Mouse (Mus musculus) liver, embryonic 13.5 days (tissue): ENCODE data around the gene Maneal. TPM values are rescaled to one million over a fixed set of nuclear protein-coding genes. Genes with fewer than 3 reads are reported as not detected.

Source experiments
- ATAC-seq: fragments of 200-750 bp; cut with Nextera tagmentation; 2 replicates; pipeline ENCODE4 v1.8.0; 2017; ENCODE audit warnings: low read depth, mild to moderate bottlenecking, moderate number of reproducible peaks, moderate library complexity
- DNase-seq: peaks from one replicate; pipeline ENCODE4 v3.0.0; 2022
- H3K27ac ChIP-seq: fragments of 300-500 bp; sonication (generic); 2 replicates; pipeline ENCODE4 v1.5.1; 2015; ENCODE audit warnings: moderate library complexity, mild to moderate bottlenecking, inconsistent platforms
- H3K27me3 ChIP-seq: fragments of 300-500 bp; sonication (generic); 2 replicates; pipeline ENCODE4 v1.6.1; 2015; ENCODE audit warnings: mild to moderate bottlenecking, inconsistent platforms
- H3K36me3 ChIP-seq: fragments of 300-500 bp; sonication (generic); 2 replicates; pipeline ENCODE4 v1.6.1; 2015; ENCODE audit warnings: mild to moderate bottlenecking, inconsistent platforms
- H3K4me1 ChIP-seq: fragments of 300-500 bp; sonication (generic); replicated peaks from 2 replicates; pipeline ENCODE4 v1.6.1; 2015; ENCODE audit warnings: inconsistent platforms
- H3K4me2 ChIP-seq: fragments of 300-500 bp; sonication (generic); 2 replicates; pipeline ENCODE4 v1.6.1; 2015; ENCODE audit warnings: inconsistent platforms, mild to moderate bottlenecking, moderate library complexity
- H3K4me3 ChIP-seq: fragments of 300-500 bp; sonication (generic); replicated peaks from 2 replicates; pipeline ENCODE4 v1.5.1; 2015; ENCODE audit warnings: mild to moderate bottlenecking, inconsistent platforms
- H3K9ac ChIP-seq: fragments of 300-500 bp; sonication (generic); 2 replicates; pipeline ENCODE4 v1.6.1; 2015; ENCODE audit warnings: mild to moderate bottlenecking, inconsistent platforms
- H3K9me3 ChIP-seq: fragments of 300-500 bp; sonication (generic); replicated peaks from 2 replicates; pipeline ENCODE4 v1.6.1; 2016; ENCODE audit warnings: inconsistent platforms
- WGBS: fragments of 180-500 bp; shearing (Covaris S2); methylation state at CpG from one replicate; pipeline ENCODE4 v1.1.7; 2015; ENCODE audit not compliant: insufficient replicate concordance; 5-methylcytosine and 5-hydroxymethylcytosine counted together
- polyA plus RNA-seq: library from polyadenylated mRNA; unstranded; fragments of >200 nt; fragmentation: Nextera tagmentation; extraction: Ambion mirVana; gene quantifications from 2 replicates; pipeline ENCODE4 v1.2.1, GENCODE M21; 2015

Maneal gene
- polyA plus RNA-seq, 1 experiment from 2014 or later: 0.05 TPM

GRCm38 (mm10) chr4:124847573-124847972 is 14.4 kb downstream of the Maneal start:
- ATAC-seq (no peak), DNase-seq (peak; percentile 80)
- no peak overlapping the region for H3K27ac ChIP-seq
- WGBS: 8% methylated on average over 8 of the region's 8 CpGs
- H3K4me1 ChIP-seq: peaks cover 38% of the 10 kb centered on the region
- no peak overlapping the region for H3K4me3 ChIP-seq
- no peak overlapping the region for H3K9ac ChIP-seq
- no peaks in the 10 kb centered on the region for H3K27me3 ChIP-seq
- no peak overlapping the region for H3K4me2 ChIP-seq
- H3K9me3 ChIP-seq: no peaks in the 10 kb centered on the region
- H3K36me3 ChIP-seq: peaks cover 38% of the 10 kb centered on the region

DNA sequence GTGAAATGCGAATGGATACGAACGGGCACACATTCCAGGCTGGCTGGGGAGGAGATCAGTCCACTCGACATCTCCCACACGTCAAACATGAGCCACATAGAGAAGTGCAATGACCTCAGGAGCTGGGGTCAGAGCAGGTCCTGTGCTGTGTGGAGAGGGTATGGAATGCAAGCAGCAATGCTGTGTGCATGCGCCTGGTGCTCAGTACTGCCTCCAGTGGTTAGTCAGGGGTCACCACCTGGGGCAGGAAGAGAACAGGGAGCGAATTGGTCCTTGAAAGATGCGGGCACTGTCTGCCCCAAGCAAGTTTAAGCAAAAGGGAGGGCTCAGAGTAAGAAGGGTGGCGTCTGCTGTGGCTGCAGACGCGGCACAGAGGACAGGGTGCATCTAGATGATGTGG is 18.5 kb downstream of the Maneal start:
- Histone ChIP-seq H3K36me3 (peaks cover 71% of the 10 kb centered on the region), H3K4me2 (no peak overlapping the region), H3K4me3 (no peak overlapping the region), H3K27ac (no peak overlapping the region), H3K9ac (no peak overlapping the region), H3K4me1 (peaks cover 12% of the 10 kb centered on the region), H3K27me3 (no peaks in the 10 kb centered on the region), H3K9me3 (no peaks in the 10 kb centered on the region)
- DNase-seq (peak; percentile 29), ATAC-seq (peak; percentile 60; the same call in 1 of the 2 replicates)
- 72% methylated on average over 11 of the region's 11 CpGs for WGBS

GRCm38 (mm10) chr4:124840998-124841397 is 21.0 kb downstream of the Maneal start:
- 85% methylated on average over 1 of the region's 1 CpGs for WGBS
- Histone ChIP-seq H3K27me3 (no peaks in the 10 kb centered on the region), H3K4me3 (no peak overlapping the region), H3K4me2 (no peak overlapping the region), H3K36me3 (peaks cover 94% of the 10 kb centered on the region), H3K4me1 (no peaks in the 10 kb centered on the region), H3K9ac (no peak overlapping the region), H3K27ac (no peak overlapping the region), H3K9me3 (no peaks in the 10 kb centered on the region)
- no peak for DNase-seq
- no peak for ATAC-seq

DNA sequence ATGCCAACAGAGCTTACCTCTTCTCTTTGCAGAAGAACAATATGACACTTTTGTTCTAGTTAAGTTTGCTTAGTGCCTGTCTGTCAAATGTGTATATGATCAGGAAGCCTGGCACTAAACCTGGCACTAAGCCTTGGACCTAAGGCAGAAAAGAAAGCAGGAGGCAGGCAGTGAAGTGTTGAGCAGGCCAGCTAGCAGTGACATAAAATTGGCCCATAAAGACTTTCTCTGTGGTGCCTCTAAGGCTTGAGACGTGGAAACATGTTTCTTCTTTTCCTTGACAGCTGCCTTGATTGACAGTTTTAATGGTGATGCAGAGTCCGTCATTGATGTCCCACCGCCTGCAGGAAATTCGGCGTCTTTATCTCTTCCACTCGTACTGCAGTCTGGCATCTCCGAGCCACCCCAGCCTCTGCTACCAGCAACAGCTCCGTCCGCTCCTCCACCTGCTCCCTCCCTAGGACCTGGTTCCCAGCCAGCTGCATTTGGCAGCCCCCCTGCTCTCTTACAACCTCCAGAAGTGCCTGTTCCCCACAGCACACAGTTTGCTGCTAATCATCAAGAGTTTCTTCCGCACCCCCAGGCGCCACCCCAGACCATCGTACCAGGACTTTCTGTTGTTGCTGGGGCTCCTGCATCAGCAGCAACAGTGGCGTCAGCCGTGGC is 23.8 kb downstream of the Maneal start:
- Histone ChIP-seq H3K36me3 (peaks cover 94% of the 10 kb centered on the region), H3K4me3 (no peak overlapping the region), H3K27me3 (no peaks in the 10 kb centered on the region), H3K9me3 (no peaks in the 10 kb centered on the region), H3K4me1 (no peaks in the 10 kb centered on the region), H3K9ac (no peak overlapping the region), H3K27ac (no peak overlapping the region), H3K4me2 (no peak overlapping the region)
- DNase-seq: no peak
- WGBS: 76% methylated on average over 14 of the region's 14 CpGs
- ATAC-seq: no peak

- no peak overlapping the region for H3K27ac ChIP-seq
These were observed 29.2 kb downstream of the Maneal start for GRCm38 (mm10) chr4:124832796-124833195.

DNA sequence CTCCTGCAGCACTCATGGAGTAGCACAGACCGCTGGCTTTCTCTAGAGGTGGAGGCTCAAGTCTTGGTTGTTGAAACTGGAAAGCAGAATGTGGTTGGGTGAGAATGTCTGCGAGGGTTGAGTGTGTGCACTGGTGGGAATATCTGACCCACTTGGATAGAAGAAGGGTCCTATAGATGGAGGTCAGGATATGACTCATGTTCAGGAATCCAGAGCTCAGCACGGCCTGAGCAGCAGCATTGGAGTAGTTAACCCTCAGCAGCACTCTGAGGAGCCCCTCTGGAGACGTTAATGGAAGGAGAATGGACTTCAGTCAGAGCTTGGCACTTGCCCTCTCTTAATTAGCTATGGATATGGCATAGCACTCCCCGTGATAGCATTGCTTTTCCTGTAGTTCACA is 32.3 kb downstream of the Maneal start:
- Histone ChIP-seq H3K36me3 (peaks cover 81% of the 10 kb centered on the region), H3K27me3 (no peaks in the 10 kb centered on the region), H3K9me3 (no peaks in the 10 kb centered on the region), H3K4me1 (no peaks in the 10 kb centered on the region), H3K27ac (no peak overlapping the region), H3K4me2 (no peak overlapping the region), H3K9ac (no peak overlapping the region), H3K4me3 (no peak overlapping the region)
- DNase-seq: no peak
- ATAC-seq: no peak
- WGBS: 66% methylated on average over 5 of the region's 5 CpGs

More at GRCm38 (mm10) chr4:124832796-124833195, 29.2 kb downstream of the Maneal start:
- Histone ChIP-seq H3K4me3 (no peak overlapping the region), H3K36me3 (peaks cover 82% of the 10 kb centered on the region), H3K4me1 (no peaks in the 10 kb centered on the region), H3K4me2 (no peak overlapping the region), H3K27me3 (no peaks in the 10 kb centered on the region), H3K9me3 (no peaks in the 10 kb centered on the region), H3K9ac (no peak overlapping the region)
- no peak for ATAC-seq
- WGBS: 87% methylated on average over 10 of the region's 10 CpGs
- no peak for DNase-seq

GRCm38 (mm10) chr4:124825371-124825965 is 36.5 kb downstream of the Maneal start:
- H3K9me3 ChIP-seq: no peaks in the 10 kb centered on the region
- no peak overlapping the region for H3K9ac ChIP-seq
- H3K36me3 ChIP-seq: peaks cover 90% of the 10 kb centered on the region
- WGBS: 91% methylated on average over 21 of the region's 21 CpGs
- DNase-seq (no peak), ATAC-seq (no peak)
- no peak overlapping the region for H3K4me3 ChIP-seq
- no peaks in the 10 kb centered on the region for H3K27me3 ChIP-seq
- no peak overlapping the region for H3K4me2 ChIP-seq
- H3K4me1 ChIP-seq: no peaks in the 10 kb centered on the region
- H3K27ac ChIP-seq: no peak overlapping the region

GRCm38 (mm10) chr4:124824967-124825366 is 37.0 kb downstream of the Maneal start:
- H3K4me1 ChIP-seq: no peaks in the 10 kb centered on the region
- ATAC-seq (no peak), DNase-seq (no peak)
- H3K9ac ChIP-seq: no peak overlapping the region
- H3K9me3 ChIP-seq: no peaks in the 10 kb centered on the region
- 86% methylated on average over 6 of the region's 6 CpGs for WGBS
- peaks cover 90% of the 10 kb centered on the region for H3K36me3 ChIP-seq
- no peak overlapping the region for H3K27ac ChIP-seq
- no peak overlapping the region for H3K4me2 ChIP-seq
- H3K27me3 ChIP-seq: no peaks in the 10 kb centered on the region
- no peak overlapping the region for H3K4me3 ChIP-seq

GRCm38 (mm10) chr4:124818832-124819231 is 43.1 kb downstream of the Maneal start:
- H3K27ac ChIP-seq: no peak overlapping the region
- peaks cover 19% of the 10 kb centered on the region for H3K4me1 ChIP-seq
- no peak for DNase-seq
- H3K4me2 ChIP-seq: no peak overlapping the region
- H3K9me3 ChIP-seq: no peaks in the 10 kb centered on the region
- WGBS: 84% methylated on average over 4 of the region's 4 CpGs
- H3K36me3 ChIP-seq: peaks cover 61% of the 10 kb centered on the region
- no peaks in the 10 kb centered on the region for H3K27me3 ChIP-seq
- no peak overlapping the region for H3K9ac ChIP-seq
- no peak for ATAC-seq
- H3K4me3 ChIP-seq: no peak overlapping the region

- H3K27me3 ChIP-seq: no peaks in the 10 kb centered on the region
- peaks cover 59% of the 10 kb centered on the region for H3K36me3 ChIP-seq
- ATAC-seq: peak; percentile 98
- peaks cover 23% of the 10 kb centered on the region for H3K4me1 ChIP-seq
- DNase-seq: peak; percentile 73
- 18% methylated on average over 6 of the region's 6 CpGs for WGBS
- H3K9me3 ChIP-seq: no peaks in the 10 kb centered on the region
- peak overlapping the region; percentile 36; the same call in 1 of the 2 replicates for H3K27ac ChIP-seq
- H3K4me2 ChIP-seq: peak overlapping the region; percentile 25; the same call in 1 of the 2 replicates
- H3K9ac ChIP-seq: no peak overlapping the region
- no peak overlapping the region for H3K4me3 ChIP-seq
These were observed 44.2 kb downstream of the Maneal start for GRCm38 (mm10) chr4:124817803-124818202.

- Histone ChIP-seq H3K9ac (no peak overlapping the region), H3K9me3 (no peaks in the 10 kb centered on the region), H3K36me3 (peaks cover 58% of the 10 kb centered on the region), H3K4me3 (no peak overlapping the region), H3K4me1 (peaks cover 23% of the 10 kb centered on the region), H3K27ac (no peak overlapping the region), H3K4me2 (no peak overlapping the region), H3K27me3 (no peaks in the 10 kb centered on the region)
- ATAC-seq: no peak
- WGBS: 93% methylated on average over 11 of the region's 11 CpGs
- no peak for DNase-seq
These were observed 46.1 kb downstream of the Maneal start for GRCm38 (mm10) chr4:124815901-124816300.
